Mouse (Mus musculus) kidney, adult 2 months (tissue): ENCODE data around the gene Pbld2. TPM values are rescaled to one million over a fixed set of nuclear protein-coding genes. Genes with fewer than 3 reads are reported as not detected.
"Not testable (repeated sequence)": the region's sequence is repeated elsewhere in the genome, so short reads cannot be mapped to it uniquely, and the experiment has no call there.

ENCODE experiments used
- DNase-seq: peaks from one replicate; pipeline ENCODE4 v3.0.0; 2021
- H3K27ac ChIP-seq: fragments of 200-500 bp; 2 replicates; pipeline ENCODE4 v1.5.1; 2012; ENCODE audit warnings: low read depth, low read length, control low read depth, inconsistent platforms; ENCODE audit not compliant: insufficient read depth
- H3K27me3 ChIP-seq: fragments of 200-500 bp; replicated peaks from 2 replicates; pipeline ENCODE4 v1.6.1; 2012; ENCODE audit warnings: mild to moderate bottlenecking, moderate library complexity, low read length, inconsistent platforms; ENCODE audit not compliant: control insufficient read depth, insufficient read depth
- H3K36me3 ChIP-seq: fragments of 200-500 bp; 2 replicates; pipeline ENCODE4 v1.6.1; 2012; ENCODE audit warnings: mild to moderate bottlenecking, moderate library complexity, low read length, inconsistent platforms; ENCODE audit not compliant: control insufficient read depth, insufficient read depth
- H3K4me1 ChIP-seq: fragments of 200-500 bp; 2 replicates; pipeline ENCODE4 v1.6.1; 2011; ENCODE audit warnings: low read length; ENCODE audit not compliant: control insufficient read depth, insufficient read depth
- H3K4me3 ChIP-seq: fragments of 200-500 bp; 2 replicates; pipeline ENCODE4 v1.5.1; 2011; ENCODE audit warnings: mild to moderate bottlenecking, low read depth, low read length, control low read depth; ENCODE audit not compliant: insufficient read depth
- CTCF ChIP-seq: fragments of 200-500 bp; conservative IDR thresholded peaks from 2 replicates; pipeline ENCODE4 v1.5.1; 2011; ENCODE audit warnings: low read depth, mild to moderate bottlenecking, control low read depth, low read length, moderate library complexity, mixed read lengths; ENCODE audit not compliant: insufficient read depth, insufficient read length
- POLR2A ChIP-seq: fragments of 200-500 bp; IDR thresholded peaks from one replicate; pipeline ENCODE4 v1.6.1; 2011; ENCODE audit warnings: low read depth, low read length, control low read depth
- WGBS: fragments of 180-500 bp; shearing (Covaris S2); methylation state at CpG from one replicate; pipeline ENCODE4 v1.1.7; 2018; 5-methylcytosine and 5-hydroxymethylcytosine counted together
- polyA plus RNA-seq: library from polyadenylated mRNA; depleted of rRNA; stranded (reverse); fragments of >200 nt; gene quantifications from 2 replicates; pipeline ENCODE4 v1.2.3, GENCODE M21; 2012

Pbld2 gene
- polyA plus RNA-seq, 1 experiment: 22.4 TPM

DNA sequence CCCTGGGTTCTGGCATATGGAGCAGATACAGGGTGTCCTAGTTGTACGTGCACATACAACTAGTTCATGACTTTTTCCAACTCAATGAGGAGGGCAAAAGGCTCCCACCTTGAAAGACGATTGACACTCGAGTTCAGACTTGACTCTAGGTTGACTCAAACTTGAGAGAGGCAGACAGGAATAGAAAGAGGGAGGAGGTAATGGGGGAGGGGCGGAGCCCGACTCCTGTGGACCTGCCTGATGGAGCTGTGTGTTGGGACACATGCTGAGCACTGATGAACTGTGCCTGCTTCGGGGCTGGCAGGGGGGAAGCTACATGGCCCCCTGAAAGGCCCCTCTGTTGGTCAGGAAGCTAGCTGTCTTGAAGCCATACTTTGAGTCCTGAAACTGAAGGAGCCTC lies 28.9 kb downstream of the Pbld2 start:
- no peak for DNase-seq
- Histone ChIP-seq H3K27ac (no peak overlapping the region), H3K27me3 (no peaks in the 10 kb centered on the region), H3K4me3 (no peak overlapping the region), H3K36me3 (no peaks in the 10 kb centered on the region; the same call in 1 of the 2 replicates), H3K4me1 (peaks cover 6% of the 10 kb centered on the region; the same call in 1 of the 2 replicates)
- no peak for TF ChIP-seq CTCF
- 68% methylated on average over 6 of the region's 6 CpGs for WGBS

DNA sequence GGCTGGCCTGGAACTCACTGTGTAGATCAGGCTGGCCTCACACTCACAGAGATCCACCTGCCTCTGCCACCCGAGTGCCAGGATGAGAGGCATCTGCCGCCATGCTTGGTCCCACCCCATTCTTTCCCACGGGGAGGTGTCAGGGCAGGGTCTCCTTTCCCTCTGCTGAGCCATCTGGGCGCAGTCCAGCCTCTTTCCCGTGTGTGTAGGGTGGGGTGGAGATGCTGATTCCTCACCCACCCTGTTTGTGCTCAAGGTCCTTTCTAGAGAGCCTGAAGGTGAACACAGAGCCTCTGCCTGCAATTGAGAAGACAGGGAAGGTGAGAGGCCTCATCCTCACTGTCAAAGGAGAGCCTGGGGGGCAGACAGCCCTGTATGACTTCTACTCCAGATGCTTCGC lies 30.0 kb downstream of the Pbld2 start:
- H3K36me3 ChIP-seq, H3K4me3 ChIP-seq, H3K4me1 ChIP-seq, H3K27ac ChIP-seq, DNase-seq, H3K27me3 ChIP-seq: not testable (repeated sequence)
- WGBS: 88% methylated on average over 6 of the region's 6 CpGs

DNA sequence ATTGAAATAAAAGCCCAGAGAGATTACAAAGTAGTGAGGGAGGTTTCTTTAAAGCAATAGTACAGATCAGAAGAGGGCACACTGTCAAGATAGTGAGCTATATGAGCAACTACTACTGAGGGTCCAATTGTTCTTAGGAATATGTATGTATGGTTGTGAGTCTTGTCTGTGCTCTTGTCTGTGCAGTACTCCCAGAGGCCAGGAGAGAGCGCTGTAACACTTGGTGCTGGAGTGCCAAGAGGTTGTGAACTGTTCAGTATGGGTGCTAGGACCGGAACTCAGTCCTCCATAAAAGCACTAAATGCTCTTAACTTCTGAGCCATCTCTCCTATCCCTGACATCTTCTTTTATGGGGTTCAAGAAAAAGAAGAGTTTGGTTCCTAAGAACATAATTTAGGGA lies 30.5 kb downstream of the Pbld2 start:
- Histone ChIP-seq H3K27ac (no peak overlapping the region), H3K4me3 (no peak overlapping the region), H3K27me3 (no peaks in the 10 kb centered on the region), H3K36me3 (no peaks in the 10 kb centered on the region), H3K4me1 (peaks cover 4% of the 10 kb centered on the region; the same call in 1 of the 2 replicates)
- peak; percentile 42 for TF ChIP-seq CTCF
- no peak for TF ChIP-seq POLR2A
- WGBS: 78% methylated on average over 2 of the region's 2 CpGs
- DNase-seq: no peak

DNA sequence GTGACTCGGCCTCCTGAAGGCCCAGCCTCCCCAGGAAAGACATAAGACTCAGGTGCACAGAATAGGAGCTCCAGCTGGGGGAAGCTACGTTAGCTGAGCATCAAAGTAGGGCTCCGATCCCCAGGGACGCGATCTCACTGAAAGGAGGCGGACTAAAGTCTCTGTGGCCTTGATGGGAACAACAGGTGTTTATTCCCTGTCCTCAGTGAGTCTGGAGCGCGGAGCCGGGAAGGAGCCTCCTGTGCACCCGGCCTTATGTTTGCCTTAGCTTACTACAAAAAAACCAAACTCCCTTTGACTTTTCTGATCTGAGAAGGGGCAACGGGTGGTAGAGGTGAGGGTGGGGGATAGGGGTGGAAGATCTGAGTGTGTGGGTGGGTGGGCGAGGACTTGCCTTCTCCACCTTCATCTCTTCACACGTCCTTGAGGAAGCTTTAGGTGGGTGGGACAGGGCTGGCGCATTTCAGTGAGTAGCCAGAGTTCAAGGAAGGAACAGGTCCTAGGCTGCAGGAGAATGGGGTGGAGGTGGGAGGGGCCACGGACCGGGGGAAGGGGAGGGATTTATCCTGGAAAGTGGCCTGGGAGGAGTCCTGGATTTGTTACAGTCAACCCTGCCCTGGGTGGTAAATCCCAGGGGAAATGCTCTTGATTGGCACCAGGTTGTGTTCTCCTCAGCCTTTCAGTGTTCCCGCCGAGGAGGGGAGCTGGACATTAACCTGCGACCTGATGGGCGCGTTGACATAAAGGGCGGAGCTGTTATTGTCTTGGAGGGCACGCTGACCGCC lies 33.0 kb downstream of the Pbld2 start:
- Histone ChIP-seq H3K4me1 (peaks cover 13% of the 10 kb centered on the region; the same call in 1 of the 2 replicates), H3K27me3 (no peaks in the 10 kb centered on the region), H3K4me3 (no peak overlapping the region), H3K27ac (no peak overlapping the region), H3K36me3 (no peaks in the 10 kb centered on the region)
- TF ChIP-seq POLR2A (no peak), CTCF (no peak)
- 46% methylated on average over 24 of the region's 24 CpGs for WGBS
- DNase-seq: peak; percentile 83

DNA sequence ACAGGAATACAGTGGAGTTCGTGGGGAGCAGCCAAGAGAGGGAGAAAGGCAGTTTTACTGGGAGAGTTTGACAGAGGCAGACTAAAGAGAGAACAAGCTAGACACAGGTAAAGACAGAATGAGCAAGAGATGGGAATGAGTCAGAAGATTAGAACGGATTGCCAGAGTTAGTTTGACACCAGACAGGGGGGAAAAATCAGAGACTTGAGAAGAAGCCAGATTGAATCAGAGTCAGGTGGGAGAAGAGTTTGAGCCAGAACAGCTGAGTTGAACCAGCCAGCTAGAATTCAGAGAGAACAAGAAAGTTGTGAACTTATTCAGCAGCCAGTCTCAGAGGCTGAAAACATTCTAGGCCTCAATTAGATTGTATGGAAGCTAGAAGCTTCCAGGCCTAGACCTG lies 35.7 kb downstream of the Pbld2 start, which contains the start of gene Pbld1:
TSS of gene Pbld1 (plus strand) at position 301 of the 400 bp plus-strand sequence.
- Histone ChIP-seq H3K36me3 (no peaks in the 10 kb centered on the region), H3K4me1 (peaks cover 13% of the 10 kb centered on the region; the same call in 1 of the 2 replicates), H3K4me3 (no peak within 1 kb of the TSS), H3K27me3 (no peaks in the 10 kb centered on the region), H3K27ac (peak within 1 kb of the TSS; percentile 97)
- WGBS: 84% methylated on average over 2 of the region's 2 CpGs
- no peak for TF ChIP-seq POLR2A
- no peak for TF ChIP-seq CTCF
- DNase-seq: no peak

DNA sequence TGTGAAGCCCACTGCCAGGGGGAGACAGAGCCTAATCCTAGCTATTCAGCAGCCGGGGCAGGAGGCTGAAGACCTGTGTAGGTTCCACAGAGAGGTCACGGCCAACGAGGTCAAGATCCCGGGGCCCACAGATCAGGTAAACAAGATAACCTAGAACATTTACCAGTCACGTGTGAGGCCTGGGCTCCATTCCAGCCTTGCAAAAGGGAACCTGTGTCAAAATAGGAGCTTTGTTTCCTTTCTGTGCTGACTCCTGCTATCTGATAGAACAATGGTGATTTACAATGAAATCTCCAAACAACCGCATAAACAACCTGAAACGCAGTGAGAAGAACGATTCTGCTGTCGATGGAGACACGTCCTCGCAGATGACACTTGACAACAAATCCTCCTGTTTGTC lies 36.3 kb downstream of the Pbld2 start:
- Histone ChIP-seq H3K27ac (peak overlapping the region; percentile 97), H3K4me1 (peaks cover 13% of the 10 kb centered on the region; the same call in 1 of the 2 replicates), H3K4me3 (no peak overlapping the region), H3K36me3 (no peaks in the 10 kb centered on the region), H3K27me3 (no peaks in the 10 kb centered on the region)
- DNase-seq: peak; percentile 91
- TF ChIP-seq CTCF (no peak), POLR2A (no peak)
- WGBS: 17% methylated on average over 11 of the region's 11 CpGs

DNA sequence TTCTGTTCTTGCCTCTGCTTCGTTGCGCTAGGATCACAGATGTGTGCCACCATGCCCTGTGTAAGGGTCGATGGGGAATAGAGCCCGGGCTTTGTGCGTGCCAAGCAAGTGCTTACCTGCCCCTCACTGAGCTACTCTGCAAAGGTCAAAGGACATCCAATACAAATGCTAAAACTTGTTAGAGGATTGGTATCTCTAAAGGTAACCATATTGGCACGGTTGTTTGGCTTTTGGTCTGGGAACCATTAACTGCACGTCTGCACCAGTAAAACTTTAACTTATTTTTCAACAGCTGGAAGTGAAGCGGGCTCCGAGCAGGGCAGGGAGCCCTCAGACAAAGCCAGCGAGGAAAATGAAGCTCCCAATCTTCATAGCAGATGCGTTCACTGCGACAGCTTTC lies 37.2 kb downstream of the Pbld2 start:
- H3K4me3 ChIP-seq: peak overlapping the region; percentile 83
- 44% methylated on average over 12 of the region's 12 CpGs for WGBS
- TF ChIP-seq POLR2A (no peak), CTCF (no peak)
- peaks cover 16% of the 10 kb centered on the region; the same call in 1 of the 2 replicates for H3K4me1 ChIP-seq
- H3K36me3 ChIP-seq: no peaks in the 10 kb centered on the region
- H3K27ac ChIP-seq: peak overlapping the region; percentile 97
- DNase-seq: peak; percentile 86
- H3K27me3 ChIP-seq: no peaks in the 10 kb centered on the region
